Mouse (Mus musculus) midbrain, embryonic 11.5 days (tissue): ENCODE data around the gene Map3k13. TPM values are rescaled to one million over a fixed set of nuclear protein-coding genes. Genes with fewer than 3 reads are reported as not detected.

Experiments used
- polyA plus RNA-seq: library from polyadenylated mRNA; unstranded; fragments of >200 nt; fragmentation: Nextera tagmentation; extraction: Ambion mirVana; gene quantifications from 2 replicates; pipeline ENCODE4 v1.2.1, GENCODE M21; 2014

Gene Map3k13
- polyA plus RNA-seq, 1 experiment from 2014 or later, result 5.1 TPM

Other genes with a start within 250 kb of the Map3k13 start
- gene 2510009E07Rik, start 99.7 kb upstream of the Map3k13 start, polyA plus RNA-seq, result 96.4 and 97.8 TPM in 2 replicates
- 1.9 and 2.0 TPM in 2 replicates for gene Ehhadh, start 6.5 kb upstream of the Map3k13 start, polyA plus RNA-seq
- 31.4 and 32.7 TPM in 2 replicates for gene Tmem41a, start 153.2 kb downstream of the Map3k13 start, polyA plus RNA-seq
- gene Liph, start 201.3 kb downstream of the Map3k13 start, polyA plus RNA-seq, result 0.05 and 0.12 TPM in 2 replicates
- gene Senp2, start 215.1 kb downstream of the Map3k13 start, polyA plus RNA-seq, result 62.8 and 73.1 TPM in 2 replicates